Mouse (Mus musculus) naive thymus-derived CD4-positive, alpha-beta T cell, adult 2 months (primary cell): ENCODE results near the gene Slc24a3.

Experiments used
- DNase-seq: peaks from one replicate; pipeline ENCODE4 v3.0.0-alpha.2; 2011; ENCODE audit warnings: low read depth

The Slc24a3 gene

DNA sequence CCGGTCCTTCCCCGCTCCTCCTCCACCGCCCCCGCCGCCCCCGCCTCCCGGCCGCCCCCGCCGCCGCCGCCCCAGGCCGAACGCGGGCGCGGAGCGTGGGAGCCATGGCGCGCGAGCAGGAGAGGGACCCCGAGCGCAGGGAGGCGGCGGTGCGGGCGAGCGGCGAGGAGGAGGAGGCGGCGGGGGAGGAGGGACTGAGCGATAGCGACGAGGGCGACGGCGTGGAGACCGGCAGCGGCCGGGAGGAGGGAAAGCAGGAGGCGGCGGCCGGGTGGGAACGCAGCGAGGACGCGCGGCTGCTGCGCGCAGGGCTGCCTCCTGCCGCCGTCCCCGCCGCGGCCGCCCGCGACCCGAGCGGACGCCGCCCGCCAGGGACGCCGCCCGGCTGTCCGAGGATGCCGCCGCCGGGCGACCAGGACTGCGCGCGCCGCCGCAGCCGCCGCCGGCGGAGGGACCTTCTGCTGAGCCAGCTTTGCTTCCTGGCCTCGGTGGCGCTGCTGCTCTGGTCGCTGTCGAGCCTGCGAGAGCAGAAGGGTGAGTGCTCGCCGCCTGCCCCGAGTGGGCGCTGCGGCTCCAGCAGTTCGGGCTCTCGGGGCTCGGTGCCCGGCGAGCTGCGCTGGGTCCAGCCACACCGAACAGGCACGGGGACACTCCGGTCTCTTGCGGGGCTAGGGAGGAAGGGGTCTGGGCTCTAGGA is at the start of gene Slc24a3:
TSS of gene Slc24a3 (plus strand) at position 91 of the 697 bp plus-strand sequence.
- DNase-seq = peak; percentile 51

- DNase-seq = no peak
These were observed 49.8 kb upstream of the Slc24a3 start for GRCm38 (mm10) chr2:145117762-145118161.

DNA sequence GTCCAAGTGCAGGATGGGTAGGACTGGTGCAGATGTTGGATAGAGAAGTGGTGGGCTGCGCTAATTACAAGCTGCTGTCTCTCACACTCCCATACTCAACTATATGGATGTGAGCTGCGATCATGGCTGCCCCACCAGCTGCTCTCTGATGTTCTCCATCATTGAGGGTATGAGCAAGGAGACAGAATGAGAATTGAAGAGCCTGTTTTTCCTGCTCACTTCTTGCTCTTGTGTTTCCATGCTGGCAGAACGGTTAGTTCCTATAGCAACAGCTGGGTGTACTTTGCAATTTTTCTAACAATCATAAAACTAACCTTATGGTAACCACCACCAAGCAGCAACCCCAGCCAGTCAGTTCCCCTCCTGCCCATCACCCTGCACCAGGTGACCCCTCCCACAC is 39.8 kb upstream of the Slc24a3 start:
- no peak for DNase-seq

DNA sequence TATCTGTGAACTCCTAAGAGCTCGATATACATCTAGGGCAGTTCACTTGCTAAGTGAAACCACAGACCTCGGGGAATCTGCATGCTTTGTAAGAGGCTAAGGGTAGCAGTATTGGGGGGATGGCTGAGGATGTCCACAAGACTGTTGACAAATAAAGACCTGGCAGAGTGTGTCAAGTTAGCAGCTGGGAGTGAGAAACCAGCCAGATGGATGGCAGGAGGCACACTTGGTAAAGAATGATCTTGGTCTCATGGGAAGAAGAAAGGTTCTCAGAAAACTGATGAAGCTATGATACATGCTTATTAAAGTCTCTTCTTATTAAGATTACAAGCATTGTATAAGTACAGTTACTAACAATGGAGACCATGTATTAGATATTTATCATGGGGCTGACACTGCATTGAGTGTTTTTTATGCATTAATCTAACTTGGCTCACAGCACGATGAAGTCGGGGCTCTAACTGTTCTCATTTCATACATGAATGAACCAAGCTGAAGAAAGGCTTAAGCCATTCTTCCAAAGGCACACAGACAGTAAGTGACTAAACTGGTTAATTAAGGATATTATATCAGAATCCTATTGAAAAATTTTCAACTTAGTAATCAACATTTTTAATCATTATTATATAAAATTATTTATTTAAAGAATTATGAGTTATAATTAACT is 30.8 kb upstream of the Slc24a3 start:
- DNase-seq = no peak

DNA sequence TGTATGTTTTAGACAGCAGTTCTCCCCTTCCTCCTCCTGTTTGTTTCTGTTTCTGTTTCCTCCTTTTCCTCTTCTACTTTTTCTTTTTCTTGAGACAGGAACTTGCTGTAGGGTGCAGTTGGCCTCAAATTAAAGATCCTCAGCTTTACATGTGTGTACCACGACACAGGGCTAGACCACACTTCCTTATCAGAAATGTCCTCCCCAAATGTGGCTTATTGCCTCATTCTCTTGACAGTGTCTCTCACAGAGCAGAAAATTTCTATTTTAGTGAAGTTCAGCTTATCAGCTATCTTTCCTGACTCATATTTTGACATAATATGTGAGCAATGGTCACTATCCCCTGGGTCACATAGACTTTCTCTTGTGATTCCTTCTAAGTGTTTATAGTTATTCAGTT is 17.1 kb upstream of the Slc24a3 start:
- DNase-seq = no peak

GRCm38 (mm10) chr2:145150821-145151220 is 16.7 kb upstream of the Slc24a3 start:
- no peak for DNase-seq

GRCm38 (mm10) chr2:145152281-145152680 is 15.3 kb upstream of the Slc24a3 start:
- DNase-seq = no peak

DNA sequence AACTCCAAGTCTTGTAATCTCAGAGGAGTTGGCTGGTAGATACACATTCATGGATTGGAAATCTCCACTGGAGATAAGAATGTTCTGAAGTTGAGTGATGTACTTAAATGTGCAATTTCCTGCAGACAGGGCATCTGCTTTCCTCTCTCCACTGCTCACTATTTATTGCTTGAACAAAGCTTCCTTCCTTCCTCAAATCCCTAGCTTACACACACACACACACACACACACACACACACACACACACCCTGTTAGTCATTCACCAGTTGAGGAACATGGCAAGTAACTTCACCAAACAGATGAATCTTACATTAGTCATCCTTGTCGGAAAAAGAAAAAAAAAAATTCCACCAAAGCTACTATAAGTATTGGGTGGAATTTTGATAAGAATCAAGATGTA is 8.6 kb upstream of the Slc24a3 start:
- DNase-seq = no peak

DNA sequence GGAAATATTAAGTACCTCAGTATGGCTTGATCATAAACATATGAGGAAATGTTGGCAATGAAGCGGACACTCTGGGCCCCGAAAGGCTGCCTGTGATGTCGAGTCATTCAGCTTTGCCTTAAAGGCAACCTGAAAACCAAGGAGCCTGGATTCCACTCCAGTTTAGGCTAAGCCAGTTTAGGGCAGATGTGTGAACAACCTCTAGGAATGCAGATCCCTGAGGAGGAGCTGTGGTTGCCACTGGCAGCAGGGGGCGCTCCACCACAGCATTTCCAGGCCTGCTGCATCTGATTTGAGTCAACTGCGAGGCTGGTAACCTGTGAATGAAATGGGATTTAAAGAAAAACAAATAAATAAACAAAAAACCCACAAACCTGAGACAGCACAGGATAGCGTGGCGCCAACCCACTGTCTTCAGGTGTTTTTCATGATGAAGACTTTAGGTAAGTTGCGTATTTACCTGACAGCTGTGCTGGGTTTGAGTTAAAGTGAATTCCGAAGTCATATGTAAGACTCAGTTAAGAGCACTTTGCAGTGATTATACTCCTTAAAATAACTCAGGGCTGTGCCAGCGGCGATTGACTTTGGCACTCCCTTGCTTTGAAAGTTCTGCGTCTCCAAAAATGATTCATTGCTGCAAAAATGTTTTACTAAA is 6.4 kb upstream of the Slc24a3 start:
- peak; percentile 78 for DNase-seq

- no peak for DNase-seq
These were observed 3.5 kb upstream of the Slc24a3 start for GRCm38 (mm10) chr2:145164086-145164485.

DNA sequence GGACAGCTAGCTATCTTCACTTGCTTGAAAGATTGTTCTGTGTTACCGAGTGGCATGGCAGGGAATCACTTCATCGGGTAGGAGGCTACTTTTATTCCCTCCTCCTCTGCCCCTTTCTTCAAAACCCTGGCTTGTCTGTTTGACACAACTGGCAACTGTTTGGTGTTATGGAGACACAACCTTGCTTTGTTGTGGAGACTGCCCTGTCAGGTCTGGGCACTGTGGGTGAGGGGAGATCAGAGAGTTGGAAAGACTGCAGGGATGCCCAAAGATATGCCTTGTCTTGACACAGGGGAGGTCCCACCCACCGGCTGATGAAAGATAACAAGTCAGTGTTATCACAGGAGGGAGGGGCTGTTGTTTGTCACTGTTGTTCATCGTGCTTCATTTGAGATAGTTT is 3.0 kb upstream of the Slc24a3 start:
- DNase-seq = no peak

- DNase-seq = no peak
These were observed 2.5 kb upstream of the Slc24a3 start for GRCm38 (mm10) chr2:145165076-145165475.

GRCm38 (mm10) chr2:145165854-145166253 is 1.7 kb upstream of the Slc24a3 start:
- no peak for DNase-seq

DNA sequence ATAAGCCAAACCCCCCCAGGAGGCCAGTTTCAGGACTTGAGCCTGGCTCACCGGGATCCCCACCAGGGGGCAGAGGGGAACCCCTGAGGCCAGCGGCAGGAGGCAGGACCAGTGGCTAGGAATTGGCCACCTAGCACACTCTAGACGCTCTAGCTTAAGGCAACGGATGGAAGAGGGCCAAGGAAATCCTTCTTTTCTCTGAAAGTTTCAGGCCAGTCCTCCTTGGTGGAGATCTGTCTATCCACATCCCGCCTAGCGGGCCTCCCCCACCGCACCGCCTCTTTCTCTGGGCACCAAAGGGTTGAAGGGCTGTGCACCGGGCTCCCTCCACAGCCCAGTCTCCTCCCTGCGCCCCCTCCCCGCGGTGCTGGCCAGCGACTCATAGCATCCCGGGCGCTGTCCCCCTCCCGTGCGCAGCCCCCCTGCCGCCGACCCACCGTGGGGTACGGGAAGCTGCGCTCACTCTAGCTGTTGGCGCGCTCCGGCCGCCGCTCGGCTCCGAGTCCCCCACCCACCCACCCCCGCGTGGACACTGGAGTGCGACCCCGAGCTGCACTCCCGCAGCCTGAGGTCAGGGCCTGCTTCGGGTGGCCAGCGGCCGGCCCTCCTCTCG is 397 bp upstream of the Slc24a3 start:
- DNase-seq = peak; percentile 24

GRCm38 (mm10) chr2:145168405-145168971 is 934 bp downstream of the Slc24a3 start:
- peak; percentile 2 for DNase-seq

DNA sequence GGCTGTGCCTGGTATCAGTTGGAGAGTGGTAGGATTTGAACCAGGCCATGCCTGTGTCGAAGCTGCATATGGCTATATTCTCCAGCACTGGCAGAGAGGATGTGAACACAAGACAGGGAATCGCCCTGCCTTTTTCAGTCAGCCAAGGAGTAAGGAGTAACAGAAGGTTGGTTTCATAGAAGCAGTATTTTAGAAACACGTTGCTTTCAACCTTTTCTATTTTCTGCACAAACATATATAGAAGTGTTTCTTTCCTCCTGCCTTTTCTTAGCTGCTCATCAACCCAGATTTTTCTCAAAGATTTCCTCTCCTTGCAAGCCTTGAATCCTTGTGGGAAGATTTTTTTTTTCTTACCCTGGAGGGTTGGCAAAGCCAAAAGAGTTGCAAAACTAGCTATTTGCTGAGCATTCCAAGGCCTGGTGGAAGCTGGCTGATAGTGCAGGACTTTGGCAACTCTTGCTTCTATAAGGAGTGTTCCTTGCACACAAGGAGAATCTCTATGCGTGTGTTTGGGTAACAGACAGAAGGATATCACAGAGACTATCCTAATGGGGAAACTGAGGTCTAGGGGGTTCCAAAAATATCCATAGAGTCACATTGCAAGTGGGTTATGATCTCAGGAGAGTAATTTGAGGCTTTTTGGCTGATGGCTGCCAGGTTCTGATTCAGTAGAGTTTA is 5.6 kb downstream of the Slc24a3 start:
- DNase-seq = no peak

- DNase-seq = no peak
These were observed 7.5 kb downstream of the Slc24a3 start for GRCm38 (mm10) chr2:145175036-145175435.

- DNase-seq = no peak
These were observed 14.9 kb downstream of the Slc24a3 start for GRCm38 (mm10) chr2:145182410-145182809.

DNA sequence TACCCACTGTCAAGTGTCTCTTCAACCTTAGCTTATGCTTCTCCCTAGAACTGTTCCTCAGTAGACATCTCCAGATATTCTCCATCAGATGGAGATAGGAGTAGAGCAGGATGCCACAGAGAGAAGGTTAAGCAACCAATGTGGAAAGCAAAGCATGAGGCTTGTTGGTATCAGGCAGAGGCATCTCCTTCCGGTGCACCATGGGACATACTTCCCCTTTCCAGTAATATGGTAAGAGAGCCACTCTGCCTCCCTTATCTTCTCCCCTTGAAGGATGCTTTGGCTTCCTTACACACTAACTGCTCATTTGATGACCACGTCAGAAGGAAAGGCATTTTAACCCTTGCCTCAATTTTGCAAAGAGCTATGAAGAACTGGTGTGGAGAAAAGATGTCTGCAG is 21.3 kb downstream of the Slc24a3 start:
- no peak for DNase-seq

GRCm38 (mm10) chr2:145196043-145196442 is 28.5 kb downstream of the Slc24a3 start:
- peak; percentile 27 for DNase-seq

DNA sequence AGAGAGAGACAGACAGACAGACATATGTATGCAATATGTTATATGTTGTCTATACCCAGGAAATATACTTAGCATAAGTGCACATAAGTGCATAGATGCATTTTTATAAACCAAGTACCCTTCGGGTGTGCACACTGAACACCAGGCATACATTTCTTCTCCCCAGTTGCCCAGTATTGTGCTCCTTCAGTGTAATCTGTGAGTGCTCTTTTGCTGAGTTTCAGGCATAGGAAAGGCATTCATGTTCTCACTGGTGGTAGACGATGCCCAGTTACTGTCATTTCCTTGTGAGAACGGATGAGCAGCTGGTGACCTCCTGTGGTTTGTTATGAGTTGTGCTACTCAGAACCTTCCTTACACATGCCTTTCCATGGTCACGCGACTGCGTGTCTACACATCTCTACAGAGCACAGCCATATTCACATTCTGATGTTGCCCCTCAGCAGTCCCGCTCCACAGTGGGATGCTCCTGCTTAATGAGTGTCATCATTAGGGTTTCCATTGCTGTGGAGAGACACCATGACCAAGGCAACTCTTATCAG is 29.0 kb downstream of the Slc24a3 start:
- peak; percentile 47 for DNase-seq

GRCm38 (mm10) chr2:145197076-145197475 is 29.5 kb downstream of the Slc24a3 start:
- peak; percentile 81 for DNase-seq
